Comparison of ENCODE assay signal across 22 mouse cellular contexts in the genomic region with DNA sequence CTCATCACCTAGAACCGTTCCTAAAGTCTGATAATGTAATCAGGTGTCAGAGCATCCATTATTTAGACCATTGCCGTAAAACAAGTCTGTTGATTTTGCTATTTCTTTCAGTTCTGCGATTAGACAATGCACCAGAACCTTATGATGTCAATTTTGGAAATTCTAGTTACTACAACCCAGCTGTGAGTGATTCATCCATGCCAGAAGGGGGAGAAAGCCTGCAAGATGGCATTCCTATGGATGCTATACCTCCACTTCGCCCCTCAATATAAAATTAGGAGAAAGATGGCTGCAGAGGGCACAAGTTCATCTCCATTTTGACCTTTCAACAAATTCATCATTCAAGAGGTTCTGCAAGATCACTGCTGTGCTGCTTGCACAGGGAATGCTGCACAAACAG. TPM values are rescaled to one million over a fixed set of nuclear protein-coding genes. Genes with fewer than 3 reads are reported as not detected.
DNase-seq lines count a peak whose midpoint lies in the region; ATAC-seq and TF ChIP-seq lines count a peak whose summit lies in the region.
"Had no signal": no experiment of that assay in that cellular context is flagged by ENCODE, and none has a peak within 500 bp of the region (broad histone marks: within the 10 kb centered on the region; RNA-seq: fewer than 3 reads in every experiment).

No protein-coding gene starts in this region.

- H3K4me3 ChIP-seq in cortical plate, adult 2 months (ENCODE audit: insufficient read depth, low read length) = no peak overlapping the region
- no peak overlapping the region for H3K4me3 ChIP-seq in intestine, embryonic 16.5 days (ENCODE audit: low read length)
- H3K4me3 ChIP-seq: embryonic facial prominence, embryonic 15.5 days; erythroblast, embryonic 14.5 days; forebrain, embryonic 10.5 days; heart, embryonic 10.5 days; hindbrain, embryonic 12.5 days had no signal

- H3K4me2 ChIP-seq in intestine, embryonic 16.5 days (ENCODE audit: low read depth, low read length) = no peak overlapping the region
- H3K4me2 ChIP-seq: embryonic facial prominence, embryonic 15.5 days; hindbrain, embryonic 12.5 days had no signal

- no peak for TF ChIP-seq CTCF in cortical plate, adult 2 months (IDR thresholded peaks at IDR 0.05; ENCODE audit: extremely low read depth, insufficient read depth, low read length)

- H3K27ac ChIP-seq in cortical plate, adult 2 months (ENCODE audit: insufficient read depth, low read length) = peak overlapping the region; percentile 67; the same call in 1 of the 2 replicates
- no peak overlapping the region for H3K27ac ChIP-seq in intestine, embryonic 16.5 days (ENCODE audit: low read length)
- H3K27ac ChIP-seq: embryonic facial prominence, embryonic 15.5 days; forebrain, embryonic 10.5 days; heart, embryonic 10.5 days; hindbrain, embryonic 12.5 days had no signal

- H3K9me3 ChIP-seq in intestine, embryonic 16.5 days (ENCODE audit: control insufficient read depth, low read length) = no peaks in the 10 kb centered on the region
- H3K9me3 ChIP-seq: embryonic facial prominence, embryonic 15.5 days; forebrain, embryonic 10.5 days; heart, embryonic 10.5 days; hindbrain, embryonic 12.5 days had no signal

- peaks cover 2% of the 10 kb centered on the region for H3K4me1 ChIP-seq in cortical plate, adult 2 months (ENCODE audit: control insufficient read depth, insufficient read depth, low read length)
- no peaks in the 10 kb centered on the region for H3K4me1 ChIP-seq in intestine, embryonic 16.5 days (ENCODE audit: control insufficient read depth, insufficient read depth, low read length)
- H3K4me1 ChIP-seq: embryonic facial prominence, embryonic 15.5 days; heart, embryonic 10.5 days; hindbrain, embryonic 12.5 days had no signal

- no peak overlapping the region for H3K9ac ChIP-seq in intestine, embryonic 16.5 days (ENCODE audit: low read depth, low read length)
- H3K9ac ChIP-seq: embryonic facial prominence, embryonic 15.5 days; hindbrain, embryonic 12.5 days had no signal

- DNase-seq in layer of hippocampus, adult 18-20 months (ENCODE audit: low spot score in 2 of 2) = peak; percentile 10 to 27
- DNase-seq in layer of hippocampus, adult 11-12 months (ENCODE audit: low spot score) = no peak
- DNase-seq in right cerebral cortex, adult 18-20 months = peak; percentile 8
- DNase-seq in right cerebral cortex, postnatal 4 days = no peak
- DNase-seq: adrenal gland, adult 2 months; adrenal gland, postnatal 25 days; cerebellum, adult 2 months; gastrocnemius, postnatal 10 days; heart, adult 18-20 months; heart, postnatal 10 days; heart, postnatal 4 days had no signal

- H3K36me3 ChIP-seq in intestine, embryonic 16.5 days (ENCODE audit: control insufficient read depth, insufficient read depth, low read length) = no peaks in the 10 kb centered on the region
- H3K36me3 ChIP-seq: embryonic facial prominence, embryonic 15.5 days; forebrain, embryonic 10.5 days; heart, embryonic 10.5 days; hindbrain, embryonic 12.5 days had no signal

- ATAC-seq in intestine, embryonic 16.5 days = no peak
- ATAC-seq: forebrain, embryonic 14.5 days; hindbrain, embryonic 16.5 days had no signal

- TF ChIP-seq POLR2A in cortical plate, adult 2 months (IDR thresholded peaks at IDR 0.05; ENCODE audit: extremely low read depth, insufficient read depth, low read length) = no peak

- 77% methylated on average over 4 of the region's 4 CpGs for WGBS in intestine, embryonic 16.5 days

- H3K27me3 ChIP-seq in intestine, embryonic 16.5 days (replicated peaks; ENCODE audit: control insufficient read depth, insufficient read depth, low read length) = no peaks in the 10 kb centered on the region
- H3K27me3 ChIP-seq: embryonic facial prominence, embryonic 15.5 days; hindbrain, embryonic 12.5 days had no signal

RNA-seq across cellular contexts. Expression of a gene that starts 16.1 kb away (rescaled TPM):
- not detected for total RNA-seq in layer of hippocampus, adult 18-20 months (2021)
- polyA plus RNA-seq in cortical plate, adult 2 months (2012; rRNA removed) = 0.23 and 0.29 TPM in 2 replicates
- not detected in 2 replicates for polyA plus RNA-seq in intestine, embryonic 16.5 days (2015; fragmentation: Nextera tagmentation; extraction: Ambion mirVana)
- total RNA-seq: adrenal gland, postnatal 25 days; ES-E14; heart, postnatal 10 days had no signal
- polyA plus RNA-seq: adrenal gland, adult 2 months; heart, embryonic 10.5 days; heart, embryonic 14.5 days had no signal

Comparison
In these comparisons a context has a peak if more than half of its experiments do, and no peak if none do; other contexts are left out.
1. DNase-seq: peak in layer of hippocampus, adult 18-20 months (2 of 2) and right cerebral cortex, adult 18-20 months (single experiment); none in layer of hippocampus, adult 11-12 months (single experiment) and right cerebral cortex, postnatal 4 days (single experiment).